Mouse (Mus musculus): ENCODE measurements around the gene Them4.
"Not testable (repeated sequence)": the region's sequence is repeated elsewhere in the genome, so short reads cannot be mapped to it uniquely, and the experiment has no call there.

The Them4 gene

GRCm38 (mm10) chr3:94309633-94310363 lies at the start of gene Them4:
TSS of gene Them4 (plus strand) at chr3:94310089.
- peak; percentile 84 for DNase-seq (ENCODE audit: low spot score)

DNA sequence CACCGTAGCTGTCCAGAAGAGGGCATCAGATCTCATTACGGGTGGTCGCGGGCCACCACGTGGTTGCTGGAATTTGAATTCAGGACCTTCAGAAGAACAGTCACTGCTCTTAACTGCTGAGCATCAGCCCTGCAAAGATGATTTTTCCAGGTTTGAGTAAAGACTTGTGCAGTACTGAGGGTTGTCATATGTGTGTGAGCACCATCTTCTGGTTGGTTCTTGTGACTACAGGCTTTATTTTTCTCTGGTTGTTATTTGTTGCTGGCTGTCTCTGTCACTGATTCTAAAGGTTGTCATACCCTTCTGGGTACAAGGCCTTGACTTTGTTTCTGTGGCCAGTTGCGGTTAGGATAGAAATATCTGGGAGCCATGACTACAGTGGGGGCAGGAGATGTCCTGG lies 49.3 kb upstream of the Them4 start:
- no peak for DNase-seq (ENCODE audit: low spot score)

DNA sequence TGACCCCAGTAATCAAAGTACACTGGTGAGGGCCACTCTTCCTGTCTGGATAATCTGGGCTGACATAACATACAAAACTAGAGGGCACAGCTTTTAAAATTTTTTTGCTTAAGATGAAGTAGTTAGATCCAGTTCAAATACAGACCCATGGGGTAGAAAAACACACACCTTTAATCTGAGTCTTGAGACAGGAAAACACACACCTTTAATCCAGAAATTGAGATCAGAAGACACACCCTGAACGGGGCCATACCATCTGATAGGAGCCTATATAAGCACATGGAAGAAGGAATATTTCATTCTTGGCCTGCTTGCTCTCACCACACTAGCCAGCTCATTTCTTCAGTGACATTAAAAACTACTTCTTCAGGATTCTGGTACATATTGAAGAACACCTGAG lies 46.2 kb upstream of the Them4 start, which contains the start of gene Gm4778:
Gm4778 (plus strand) TSS at position 301 of the 400 bp plus-strand sequence.
- DNase-seq (ENCODE audit: low spot score): not testable (repeated sequence)

GRCm38 (mm10) chr3:94275991-94276390 lies 33.9 kb upstream of the Them4 start:
- no peak for DNase-seq (ENCODE audit: low spot score)

DNA sequence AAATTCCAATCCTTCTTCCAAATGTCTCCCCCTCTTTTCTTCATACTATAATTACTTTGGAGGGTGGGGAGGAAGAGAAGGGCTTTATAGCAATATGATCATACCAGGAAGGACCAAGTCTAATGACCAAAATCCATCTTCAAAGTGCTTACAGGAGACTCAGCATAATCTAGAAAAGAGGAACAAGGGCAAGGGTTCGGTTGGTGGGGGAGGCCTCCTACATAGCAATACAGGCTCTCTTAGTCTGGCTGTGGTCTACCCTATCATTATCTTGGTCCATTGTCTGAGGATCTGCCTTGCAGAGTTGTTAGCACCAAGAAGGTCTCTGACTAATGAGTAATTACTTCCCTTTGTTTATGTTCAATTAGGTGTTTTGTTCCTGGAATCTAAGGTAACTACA lies 4.4 kb upstream of the Them4 start:
- DNase-seq (ENCODE audit: low spot score): no peak

DNA sequence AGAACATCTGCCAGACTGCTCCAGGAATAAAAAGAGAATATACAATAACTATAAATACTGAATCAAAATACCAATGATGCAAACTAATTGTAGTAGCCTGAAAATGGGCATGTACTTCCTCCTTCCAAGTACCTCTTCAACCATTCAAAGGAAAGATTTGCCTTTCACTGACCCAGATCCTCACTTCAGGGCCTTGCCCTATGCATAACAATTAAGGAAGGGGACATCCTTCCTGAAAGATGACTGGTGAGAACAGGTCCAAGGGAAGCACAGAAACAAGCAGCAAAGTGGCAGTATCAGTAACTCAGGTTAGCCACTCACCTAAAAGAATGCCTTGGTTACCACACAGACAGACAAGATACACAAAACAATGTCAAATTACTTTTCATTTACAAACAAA lies 2.9 kb upstream of the Them4 start:
- DNase-seq (ENCODE audit: low spot score): no peak

GRCm38 (mm10) chr3:94310491-94310890 lies 602 bp downstream of the Them4 start:
- peak; percentile 4 for DNase-seq (ENCODE audit: low spot score)

- DNase-seq (ENCODE audit: low spot score): no peak
These were observed 1.0 kb downstream of the Them4 start for GRCm38 (mm10) chr3:94310911-94311310.

GRCm38 (mm10) chr3:94311376-94311775 lies 1.5 kb downstream of the Them4 start:
- DNase-seq (ENCODE audit: low spot score): no peak

- DNase-seq (ENCODE audit: low spot score): no peak
These were observed 18.8 kb downstream of the Them4 start for GRCm38 (mm10) chr3:94328681-94329080.

DNA sequence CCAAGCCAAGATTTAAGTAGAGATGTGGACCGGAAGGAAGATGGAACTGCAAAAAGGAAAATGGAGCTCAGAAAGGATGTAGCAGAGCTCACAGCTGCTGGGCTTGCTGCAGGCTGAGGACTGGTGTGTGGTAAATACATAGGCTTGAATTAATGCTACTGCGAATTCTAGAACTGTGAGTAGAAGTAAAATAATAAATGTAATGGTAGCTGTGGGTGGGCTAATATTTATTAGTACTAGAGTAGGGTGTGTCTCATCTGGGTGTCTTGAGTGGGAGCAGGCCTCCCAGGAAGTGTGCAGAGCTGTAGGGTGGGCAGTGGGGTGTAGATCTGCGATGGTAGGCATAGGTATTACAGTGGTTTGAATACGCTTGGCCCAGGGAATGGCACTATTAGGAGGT lies 24.6 kb downstream of the Them4 start:
- no peak for DNase-seq (ENCODE audit: low spot score)

- DNase-seq (ENCODE audit: low spot score): no peak
These were observed 28.6 kb downstream of the Them4 start for GRCm38 (mm10) chr3:94338522-94338921.

GRCm38 (mm10) chr3:94341959-94342422 lies 32.1 kb downstream of the Them4 start, which contains the start of gene Them5:
TSS of gene Them5 (plus strand) at chr3:94342099.
- DNase-seq (ENCODE audit: low spot score): no peak

GRCm38 (mm10) chr3:94342552-94342951 lies 32.7 kb downstream of the Them4 start:
- no peak for DNase-seq (ENCODE audit: low spot score)

GRCm38 (mm10) chr3:94344182-94344581 lies 34.3 kb downstream of the Them4 start:
- no peak for DNase-seq (ENCODE audit: low spot score)

DNA sequence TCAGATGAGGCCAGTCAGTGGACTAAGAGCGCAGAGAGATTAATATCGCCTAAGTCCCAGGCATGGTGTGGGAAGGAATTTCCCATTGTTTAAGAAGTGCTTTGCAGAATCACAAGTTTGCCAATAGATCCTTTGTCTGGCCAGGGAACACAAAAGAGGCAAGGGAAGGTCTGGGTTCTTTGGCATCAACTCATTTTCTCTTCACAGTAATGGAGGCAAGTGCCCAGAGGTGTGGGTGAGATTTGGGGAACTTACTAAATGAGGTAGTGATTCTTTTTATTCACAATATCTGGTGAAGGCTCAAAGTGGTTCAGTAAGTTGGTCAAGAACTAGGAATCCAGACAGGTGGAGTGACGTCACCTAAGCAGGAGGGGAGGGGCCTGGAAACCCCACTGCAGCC lies 35.0 kb downstream of the Them4 start:
- DNase-seq (ENCODE audit: low spot score): no peak

DNA sequence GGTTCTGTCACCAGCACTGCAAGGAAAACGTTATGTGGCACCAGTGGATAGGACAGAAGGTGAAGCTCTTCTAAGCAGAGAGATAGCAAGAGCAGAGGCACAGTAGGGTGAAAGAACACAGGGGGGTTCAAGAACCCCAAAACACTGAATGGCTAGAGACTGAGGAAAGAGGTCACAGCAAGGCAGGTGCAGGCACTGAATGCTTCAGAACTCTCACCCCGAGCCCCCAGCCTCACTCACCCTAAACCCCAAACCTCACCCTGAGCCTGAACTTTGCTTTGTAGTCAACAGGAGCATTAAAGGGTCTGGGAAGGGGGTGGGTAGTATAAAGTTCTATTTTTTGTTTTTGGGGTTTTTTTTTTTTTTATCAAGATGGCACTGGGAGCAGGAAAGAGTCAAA lies 38.3 kb downstream of the Them4 start:
- no peak for DNase-seq (ENCODE audit: low spot score)

- DNase-seq (ENCODE audit: low spot score): no peak
These were observed 50.9 kb downstream of the Them4 start for GRCm38 (mm10) chr3:94360812-94361211.

DNA sequence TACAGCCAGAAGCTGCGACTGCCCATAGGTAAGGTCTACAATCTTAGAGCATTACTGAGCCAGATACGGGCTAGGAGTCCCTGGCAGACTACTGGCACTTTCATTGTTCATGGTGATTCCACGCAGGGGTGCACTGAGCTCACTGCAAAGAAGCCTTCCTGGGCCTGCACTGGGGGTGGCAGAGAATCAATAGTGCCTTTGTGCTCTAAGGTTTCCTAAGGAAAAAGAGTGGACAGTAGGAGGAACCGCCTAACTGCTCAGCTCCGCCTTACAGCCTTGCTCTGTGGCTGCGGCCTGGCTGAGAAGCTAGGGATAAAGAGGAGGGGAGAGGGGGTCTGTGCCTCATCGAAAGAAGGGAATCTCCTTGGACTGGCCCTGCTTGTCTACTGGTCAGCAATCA lies 52.2 kb downstream of the Them4 start, which contains the start of gene C2cd4d:
C2cd4d (plus strand) TSS at position 301 of the 400 bp plus-strand sequence.
- no peak for DNase-seq (ENCODE audit: low spot score)

- DNase-seq (ENCODE audit: low spot score): no peak
These were observed 53.6 kb downstream of the Them4 start for GRCm38 (mm10) chr3:94363291-94364153.

DNA sequence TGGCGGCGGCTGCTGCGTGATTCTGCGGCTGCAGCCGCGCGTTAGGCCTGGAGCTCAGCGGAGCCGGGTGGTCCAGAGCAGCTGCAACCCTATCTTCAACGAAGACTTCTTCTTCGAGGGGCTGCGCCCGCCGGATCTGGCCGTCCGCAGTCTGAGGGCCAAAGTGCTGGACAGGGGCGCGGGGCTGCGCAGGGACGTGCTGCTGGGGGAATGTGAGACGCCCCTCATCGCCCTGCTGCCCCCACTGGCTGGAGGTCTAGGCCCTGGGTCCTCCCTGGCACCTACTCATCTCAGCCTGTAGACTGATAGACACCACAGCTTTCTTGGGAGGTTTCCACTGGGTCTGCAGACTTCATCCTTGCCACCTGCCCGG lies 54.3 kb downstream of the Them4 start:
- DNase-seq (ENCODE audit: low spot score): no peak

DNA sequence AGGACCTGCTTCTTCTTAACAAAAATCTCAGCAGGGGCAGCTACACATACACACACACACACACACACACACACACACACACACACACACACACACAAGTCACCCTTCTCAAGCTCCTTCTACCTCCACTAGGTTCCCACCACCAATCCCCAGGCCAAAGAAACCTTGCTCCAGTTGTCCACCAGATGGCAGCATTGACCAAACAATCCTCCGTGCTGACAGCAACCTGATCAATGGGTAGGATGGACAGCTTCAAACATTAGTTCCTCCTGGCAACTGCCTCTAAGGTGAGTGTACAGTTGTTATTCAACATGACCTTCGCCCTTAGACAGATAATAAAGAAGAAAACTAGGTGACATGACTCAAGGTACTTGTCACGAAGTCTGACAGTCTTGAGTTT lies 56.9 kb downstream of the Them4 start:
- peak; percentile 59 for DNase-seq (ENCODE audit: low spot score)

GRCm38 (mm10) chr3:94367511-94367910 lies 57.6 kb downstream of the Them4 start:
- DNase-seq (ENCODE audit: low spot score): no peak

Data from c-Kit-positive CD71-positive TER-119-positive erythroid progenitor cells, embryonic 14.5 days (primary cell).